Mouse (Mus musculus): ENCODE results near the gene Dact3. TPM values are rescaled to one million over a fixed set of nuclear protein-coding genes. Genes with fewer than 3 reads are reported as not detected.

Gene Dact3
- polyA plus RNA-seq (2012) = 0.94 and 1.1 TPM in 2 replicates

DNA sequence AGATGAGACGGTGACA lies at the start of gene Dact3:
Dact3 (plus strand) TSS at position 8 of the 16 bp plus-strand sequence.

DNA sequence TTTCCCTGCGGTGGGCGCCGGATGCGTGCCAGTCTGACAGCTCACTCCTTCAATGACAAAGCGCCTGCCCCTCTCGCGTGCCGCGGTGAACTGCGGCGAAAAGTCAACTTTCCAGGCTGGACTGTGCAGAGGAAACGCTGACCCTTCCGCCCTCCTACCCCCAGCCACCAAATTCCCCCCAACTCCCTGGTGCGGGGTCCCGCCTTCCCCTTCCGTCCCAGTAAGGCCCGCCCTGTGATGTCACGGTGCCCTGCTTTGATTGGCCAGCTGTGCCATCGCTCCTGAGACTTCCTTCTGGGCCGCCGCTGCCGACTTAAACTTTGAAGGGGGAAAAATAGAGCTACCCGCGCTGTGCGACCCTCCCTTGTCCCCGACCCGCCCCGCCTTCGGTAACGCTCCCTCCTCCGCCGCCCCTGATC lies 32.5 kb upstream of the Dact3 start, which contains the start of gene Prkd2:
Prkd2 (plus strand) TSS at position 258 of the 419 bp plus-strand sequence.

DNA sequence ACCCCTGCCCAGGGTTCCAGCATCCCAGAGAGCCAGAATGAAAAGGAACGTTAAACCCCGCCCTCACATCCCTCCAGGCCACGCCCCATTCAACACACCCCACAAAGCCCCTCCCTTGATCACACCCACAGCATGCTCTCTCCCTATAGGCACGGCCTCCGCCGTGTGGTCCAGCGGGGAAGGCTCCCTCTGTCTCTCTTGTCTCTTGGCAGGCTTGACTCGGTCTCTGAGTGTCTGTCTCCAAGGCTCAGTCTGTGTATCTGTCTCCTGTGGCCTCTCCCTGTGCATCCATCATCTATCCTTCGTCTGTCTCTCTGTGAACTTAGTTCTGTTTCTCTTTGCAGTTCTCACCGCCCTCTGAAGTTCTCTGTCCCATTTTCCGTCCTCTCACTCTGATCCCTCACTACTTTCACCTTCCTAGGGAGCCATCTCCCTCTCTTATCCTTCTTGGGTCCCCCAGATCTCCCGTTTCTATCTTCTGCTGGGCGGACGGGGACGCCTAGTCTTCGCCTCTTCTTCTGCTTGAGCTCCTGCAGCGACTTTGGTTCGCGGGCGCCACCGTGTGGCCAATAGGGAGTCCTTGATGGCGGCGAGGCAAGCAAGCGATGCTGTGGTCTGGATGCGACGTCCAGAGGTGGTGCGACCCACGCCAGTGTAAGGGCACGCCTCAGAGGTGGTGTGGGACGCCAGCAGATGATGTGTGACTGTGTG lies 16.7 kb downstream of the Dact3 start, which contains the start of gene Gng8:
Gng8 (plus strand) TSS at position 146 of the 711 bp plus-strand sequence.

DNA sequence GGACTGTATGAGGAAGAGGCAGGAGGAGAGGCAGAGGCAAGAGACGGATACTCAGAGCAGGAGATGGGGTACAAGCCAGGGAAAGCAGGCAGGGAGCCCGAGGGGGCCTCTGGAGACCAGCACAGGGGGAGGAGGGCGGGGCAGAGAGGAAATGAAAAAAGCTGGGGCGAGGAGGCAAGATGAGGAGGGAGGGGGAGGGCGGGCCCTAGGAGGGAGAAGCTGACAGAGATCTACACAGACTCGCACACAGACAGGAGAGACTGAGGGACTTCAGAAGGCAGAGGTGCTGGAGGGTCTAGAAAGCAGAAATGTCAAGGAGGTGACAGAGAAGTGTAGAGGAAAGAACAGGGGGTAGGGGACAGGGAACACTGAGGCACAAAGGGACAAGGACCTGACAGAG lies 31.2 kb downstream of the Dact3 start, which contains the start of gene Ptgir:
Ptgir (plus strand) TSS at position 210 of the 400 bp plus-strand sequence.

DNA sequence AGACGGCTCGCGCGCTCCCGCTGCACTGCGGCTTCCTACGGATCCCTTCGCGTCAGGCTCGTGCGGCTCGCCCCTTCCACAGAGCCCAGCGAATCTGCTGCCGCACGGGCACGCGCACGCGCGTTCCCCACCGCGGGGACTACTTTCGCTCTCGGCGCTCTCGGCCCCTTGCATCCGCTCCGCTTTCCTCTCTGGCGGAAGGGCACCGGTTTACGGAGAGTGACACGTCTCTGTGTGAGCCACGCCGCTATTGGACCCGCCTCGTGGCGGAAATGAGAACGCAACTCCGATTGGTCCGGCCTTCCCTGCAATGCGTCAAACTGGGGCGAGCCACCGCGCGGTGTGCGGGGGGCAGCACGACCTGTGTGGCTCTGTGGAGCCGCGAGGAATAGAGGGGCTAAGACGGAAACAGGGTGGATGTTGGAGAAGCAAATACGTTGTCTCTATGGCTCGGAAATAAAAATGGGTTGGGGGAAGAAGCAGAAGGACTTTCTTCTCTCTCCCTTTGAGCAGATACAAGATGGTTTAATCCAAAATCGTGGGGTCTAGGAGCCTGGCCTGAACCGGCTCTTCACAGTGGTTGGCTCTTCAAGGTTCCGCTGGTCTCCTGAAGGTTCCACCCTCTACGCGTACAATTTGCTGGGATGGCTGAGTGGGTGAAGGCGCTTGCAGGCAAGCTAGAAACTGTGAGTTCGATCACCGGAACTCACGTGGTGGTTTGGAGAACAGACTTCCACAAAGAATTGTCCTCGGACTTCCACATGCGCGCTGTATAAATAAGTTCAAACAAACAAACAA lies 49.1 kb downstream of the Dact3 start, which contains the start of gene Calm3:
Calm3 (minus strand) TSS at position 78 of the 798 bp plus-strand sequence.

Other genes starting within 250 kb of the Dact3 start
- gene Ceacam15, start 199.6 kb upstream of the Dact3 start, polyA plus RNA-seq (2012) = not detected in 2 replicates
- not detected in 2 replicates for gene Ceacam9, start 153.4 kb upstream of the Dact3 start, polyA plus RNA-seq (2012)
- 564 and 583 TPM in 2 replicates for gene Ap2s1, start 136.9 kb upstream of the Dact3 start, polyA plus RNA-seq (2012)
- gene Slc1a5, start 94.0 kb upstream of the Dact3 start, polyA plus RNA-seq (2012) = 84.0 and 89.0 TPM in 2 replicates
- gene Strn4, start 59.4 kb upstream of the Dact3 start, polyA plus RNA-seq (2012) = 83.0 and 89.1 TPM in 2 replicates
- gene Fkrp, start 58.6 kb upstream of the Dact3 start, polyA plus RNA-seq (2012) = 21.2 and 26.2 TPM in 2 replicates
- 37.0 and 42.4 TPM in 2 replicates for gene Prkd2, start 32.4 kb upstream of the Dact3 start, polyA plus RNA-seq (2012)
- not detected in 2 replicates for gene Gng8, start 16.5 kb downstream of the Dact3 start, polyA plus RNA-seq (2012)
- 1.9 and 2.8 TPM in 2 replicates for gene Ptgir, start 31.2 kb downstream of the Dact3 start, polyA plus RNA-seq (2012)
- gene Calm3, start 48.8 kb downstream of the Dact3 start, polyA plus RNA-seq (2012) = 584 and 773 TPM in 2 replicates
- 0.09 TPM in 2 replicates for gene Pnmal2, start 69.4 kb downstream of the Dact3 start, polyA plus RNA-seq (2012)
- 0.01 TPM in 1 of 2 replicates, not detected in the other for gene Pnmal1, start 84.4 kb downstream of the Dact3 start, polyA plus RNA-seq (2012)
- 0.05 and 0.09 TPM in 2 replicates for gene Gm42372, start 107.8 kb downstream of the Dact3 start, polyA plus RNA-seq (2012)
- gene Ccdc8, start 117.4 kb downstream of the Dact3 start, polyA plus RNA-seq (2012) = 6.3 and 7.3 TPM in 2 replicates
- gene Ppp5c, start 152.6 kb downstream of the Dact3 start, polyA plus RNA-seq (2012) = 120 and 141 TPM in 2 replicates
- 6.4 and 9.0 TPM in 2 replicates for gene Hif3a, start 187.1 kb downstream of the Dact3 start, polyA plus RNA-seq (2012)
- 0.06 TPM in 1 of 2 replicates, not detected in the other for gene Psg16, start 198.7 kb downstream of the Dact3 start, polyA plus RNA-seq (2012)

All from megakaryocyte-erythroid progenitor cell, adult 5 weeks (primary cell).